Mouse (Mus musculus) embryonic fibroblast, embryonic 13.5 days (primary cell): ENCODE measurements around the gene Rnf168.

ENCODE experiments used
- CTCF ChIP-seq: IDR thresholded peaks from 2 replicates; pipeline ENCODE4 v1.5.1; 2011; ENCODE audit warnings: mild to moderate bottlenecking, control low read depth, low read length, moderate library complexity, borderline replicate concordance; ENCODE audit not compliant: insufficient read depth
- POLR2A ChIP-seq: IDR thresholded peaks from 2 replicates; pipeline ENCODE4 v1.6.1; 2011; ENCODE audit warnings: low read depth, mild to moderate bottlenecking, control low read depth, low read length, moderate library complexity

- TF ChIP-seq CTCF (no peak), POLR2A (no peak)
These were observed 57.9 kb downstream of the Rnf168 start for GRCm38 (mm10) chr16:32335146-32335545.
